Mouse (Mus musculus): ENCODE results near the gene Nfxl1.
"Not testable (repeated sequence)": the region's sequence is repeated elsewhere in the genome, so short reads cannot be mapped to it uniquely, and the experiment has no call there.

Gene Nfxl1

DNA sequence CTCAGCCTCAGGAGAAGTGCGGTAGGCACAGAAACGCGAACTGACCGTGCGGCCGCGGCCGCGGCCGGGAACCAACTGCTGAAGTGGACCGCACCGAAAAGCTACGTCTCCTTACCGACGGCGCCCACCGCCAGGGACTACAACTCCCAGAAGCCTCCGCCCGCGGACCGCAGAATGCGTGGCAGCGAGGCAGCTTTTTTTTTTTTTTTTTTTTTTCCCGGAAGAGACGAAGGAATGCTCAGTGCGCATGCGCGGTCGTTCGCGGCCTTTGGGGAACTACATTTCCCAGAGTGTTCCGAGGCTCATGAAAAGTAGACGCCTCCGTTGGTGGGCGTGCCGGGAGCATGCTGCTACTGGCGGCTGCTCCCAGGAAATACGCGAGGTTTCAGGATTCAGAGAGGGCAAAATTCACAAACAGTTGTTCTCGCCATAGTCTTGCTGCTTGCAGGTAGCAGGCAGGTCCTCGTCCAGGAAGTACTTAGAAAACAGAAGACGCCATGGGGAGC is at the start of gene Nfxl1:
Gene Nfxl1, minus strand, starts transcription at position 141 of the 506 bp plus-strand sequence.
- DNase-seq = peak; percentile 96

DNA sequence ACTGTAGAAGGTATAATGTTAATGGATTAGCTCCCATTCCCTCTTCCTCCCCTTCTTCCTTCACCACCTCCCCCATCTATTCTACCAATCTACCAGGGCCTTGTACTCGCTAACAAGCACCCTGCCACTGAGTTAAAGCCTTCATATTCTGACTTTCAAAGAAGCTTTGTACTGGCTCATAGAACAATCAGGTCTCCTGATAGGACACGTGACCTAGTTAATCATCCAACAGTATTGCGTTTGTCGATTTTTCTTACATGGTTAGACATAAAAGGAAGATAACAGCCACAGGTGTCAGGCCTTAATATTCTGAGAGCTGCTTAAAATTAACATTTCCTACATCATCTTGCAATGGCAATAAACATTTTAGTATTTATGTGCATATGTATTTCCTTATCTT is 43.7 kb upstream of the Nfxl1 start:
- no peak for DNase-seq

DNA sequence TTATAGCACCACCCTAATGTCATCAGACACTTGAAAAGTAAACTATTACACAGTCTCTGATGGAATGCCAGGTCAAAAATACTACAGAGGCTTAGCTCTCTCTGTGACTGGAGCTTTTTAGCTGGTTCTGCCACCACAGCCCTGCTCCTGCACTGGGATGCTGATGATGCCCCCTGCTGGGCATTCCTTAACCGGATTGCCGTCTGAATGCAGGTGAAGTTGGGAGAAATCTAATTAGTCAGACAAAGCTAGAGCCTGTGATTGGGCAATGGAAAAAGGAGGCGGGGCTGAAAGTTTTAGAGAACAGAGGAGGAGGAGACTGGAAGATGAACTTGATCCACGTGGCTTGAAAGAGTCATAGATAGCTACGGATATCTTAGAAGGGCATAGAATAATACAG is 41.5 kb upstream of the Nfxl1 start:
- DNase-seq = peak; percentile 80

DNA sequence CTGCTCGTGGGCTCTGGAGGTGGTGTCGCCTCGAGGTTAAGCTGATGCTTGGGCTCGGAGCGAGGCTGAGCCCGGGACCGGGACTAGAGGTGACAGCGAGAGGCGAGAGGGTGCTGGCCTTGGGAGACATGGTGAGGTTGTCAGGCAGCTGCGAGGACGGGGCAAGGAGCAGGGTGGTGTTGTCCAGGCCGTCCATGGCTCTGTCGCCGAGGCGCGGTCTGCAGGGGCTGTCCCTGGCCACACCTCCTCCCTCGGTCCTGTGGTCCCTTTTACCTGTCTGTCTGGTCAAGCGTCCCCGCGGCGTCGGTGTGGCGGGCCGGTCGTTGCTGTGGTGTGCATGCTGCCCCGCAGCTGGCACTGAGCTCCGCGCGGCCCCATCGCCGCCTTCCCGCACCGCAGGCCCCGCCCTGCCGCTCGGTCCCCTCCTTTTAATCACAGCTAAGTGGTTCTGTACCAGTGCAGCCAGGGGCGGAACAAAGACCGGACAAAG is 27.8 kb upstream of the Nfxl1 start, which contains the start of gene Gm5868:
Gene Gm5868, minus strand, starts transcription at position 360 of the 490 bp plus-strand sequence.
- no peak for DNase-seq

DNA sequence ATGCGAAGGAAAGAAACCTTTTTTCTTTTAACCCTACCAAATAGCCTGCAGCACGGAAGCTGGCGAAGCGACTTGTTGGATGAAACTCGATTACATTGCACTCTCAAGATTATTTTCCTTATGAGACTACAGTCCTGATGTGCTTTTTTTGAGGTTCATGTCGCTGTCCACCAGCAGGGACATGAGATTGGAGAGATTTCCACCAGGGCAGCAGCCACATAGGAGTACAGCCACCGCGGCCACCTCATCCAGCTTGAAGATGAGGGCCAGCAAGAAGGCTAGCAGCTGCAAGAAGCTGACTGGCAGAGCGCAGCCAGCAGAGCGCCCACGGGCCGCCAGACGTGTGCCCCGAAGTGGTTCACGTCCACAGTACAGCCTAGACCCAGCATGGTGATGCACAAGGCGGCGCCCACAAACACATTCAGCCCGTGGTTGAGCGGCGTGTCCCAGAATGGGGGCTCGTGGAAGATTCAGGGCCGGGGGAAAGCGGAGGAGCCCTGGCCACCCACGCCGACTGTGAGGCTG is 27.2 kb upstream of the Nfxl1 start:
- DNase-seq = not testable (repeated sequence)

DNA sequence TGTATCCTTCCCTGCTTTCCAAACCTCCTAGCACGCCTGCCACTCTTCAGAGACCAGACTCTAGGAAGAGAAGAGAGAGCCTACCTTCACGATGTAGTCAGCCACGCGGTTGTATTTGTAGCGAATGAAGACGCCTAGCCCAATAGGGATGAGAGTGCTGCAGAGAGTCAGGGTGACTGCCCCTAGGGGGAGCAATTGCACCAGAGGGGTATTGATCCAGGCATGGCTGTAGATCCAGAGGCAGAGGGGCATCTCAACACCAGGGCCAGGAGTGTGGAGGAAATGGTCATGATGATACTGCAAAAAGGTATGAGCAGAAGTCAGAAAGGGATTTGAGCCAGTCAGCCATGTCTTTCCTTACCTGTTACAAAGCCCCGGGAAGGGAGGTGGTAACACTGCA is 26.6 kb upstream of the Nfxl1 start:
- DNase-seq = peak; percentile 21

DNA sequence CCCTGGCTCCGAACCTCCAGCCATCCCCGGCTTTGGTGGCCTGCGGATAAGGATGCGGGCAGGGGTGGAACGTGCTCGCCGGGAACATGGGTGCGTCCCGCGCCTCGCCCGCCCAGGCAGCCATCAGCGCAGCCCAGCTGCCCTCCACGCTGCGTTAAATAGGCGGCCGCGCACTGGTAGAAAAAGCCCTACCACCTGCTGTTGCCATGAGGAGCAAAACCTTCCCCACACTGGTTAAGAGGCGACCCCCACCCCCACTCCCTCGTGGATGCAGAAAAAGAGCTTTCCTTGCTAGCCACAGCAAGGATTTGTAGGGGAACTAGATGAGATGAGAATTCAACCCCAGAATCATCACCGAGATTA is 21.5 kb upstream of the Nfxl1 start, which contains the start of gene Zar1:
Gene Zar1, minus strand, starts transcription at position 285 of the 363 bp plus-strand sequence.
- DNase-seq = not testable (repeated sequence)

DNA sequence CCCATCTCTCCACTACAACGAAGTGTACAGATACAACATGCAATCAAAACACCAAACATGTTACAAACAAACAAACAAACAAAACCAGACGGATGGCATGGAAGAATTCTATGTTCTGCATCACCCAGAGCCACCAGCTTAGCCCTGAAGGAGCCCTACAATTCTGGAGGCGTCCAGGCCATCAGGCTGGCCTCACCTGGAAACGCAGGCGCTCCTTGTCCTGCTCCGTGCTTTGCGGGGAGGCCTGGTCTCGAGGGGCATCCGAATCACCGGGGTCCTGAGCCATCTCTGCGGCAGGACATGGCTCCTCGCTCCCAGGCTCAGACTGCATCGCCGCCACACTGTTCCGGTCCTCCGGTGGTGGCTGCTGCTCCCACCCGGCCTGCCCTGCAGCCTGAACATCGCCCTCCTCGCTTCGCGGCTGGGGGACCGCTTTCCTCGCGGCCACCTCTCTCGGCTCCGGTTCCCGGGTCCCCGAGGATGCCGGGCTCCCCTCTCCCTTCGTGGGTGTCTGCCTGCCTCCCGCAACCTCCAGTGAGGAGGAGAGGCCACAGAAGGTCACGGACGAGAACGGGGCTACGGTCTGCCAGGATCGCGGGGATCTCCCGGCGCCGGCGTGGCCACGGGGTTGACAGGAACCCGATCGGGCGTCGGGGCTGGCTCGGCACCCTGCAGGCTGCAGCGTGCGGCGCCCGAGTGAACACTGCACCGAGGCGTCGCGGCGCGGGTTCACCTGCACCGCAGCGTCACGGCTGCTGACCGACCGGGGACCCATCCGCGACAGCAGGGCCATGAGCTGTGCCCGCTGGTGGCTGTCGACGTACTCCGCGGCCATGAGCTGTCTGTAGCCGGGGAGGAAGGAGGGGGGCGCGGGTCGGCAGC is 20.8 kb upstream of the Nfxl1 start:
- DNase-seq = not testable (repeated sequence)

DNA sequence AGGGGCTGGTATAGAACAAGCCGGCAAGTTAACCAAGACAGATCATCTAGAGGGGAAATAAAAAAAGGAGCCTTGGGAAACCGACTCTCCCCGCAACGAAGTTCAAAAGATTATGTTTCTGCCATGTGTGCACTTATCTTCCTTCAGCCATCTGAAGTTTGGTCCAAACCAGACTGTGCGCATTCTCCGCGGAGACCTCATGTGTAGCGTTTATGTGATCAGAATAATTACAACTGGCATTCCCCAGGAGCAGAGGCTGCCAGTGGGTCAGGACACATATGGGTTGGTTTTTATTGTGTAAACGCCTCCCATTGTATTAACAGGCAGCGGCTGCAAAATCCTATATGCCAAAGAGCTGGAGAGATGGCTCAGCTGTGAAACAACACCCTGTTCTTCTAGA is 20.1 kb upstream of the Nfxl1 start:
- DNase-seq = not testable (repeated sequence)

DNA sequence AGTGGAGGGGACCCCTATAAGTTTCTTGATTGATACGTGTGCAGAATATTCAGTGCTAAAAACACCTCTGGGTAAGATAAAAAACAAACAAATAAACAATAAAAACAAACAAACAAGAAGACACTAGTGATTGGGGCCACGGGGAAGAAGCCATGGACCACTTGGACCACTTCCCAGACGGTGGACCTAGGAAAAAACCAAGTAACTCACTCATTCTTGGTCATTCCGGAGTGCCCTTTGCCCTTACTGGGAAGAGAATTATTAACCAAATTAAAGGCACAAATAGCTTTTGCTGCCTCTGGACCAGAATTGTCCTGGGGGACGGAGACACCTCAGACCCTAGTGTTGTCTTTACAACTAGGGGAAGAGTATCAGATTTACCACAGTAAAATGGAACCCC is 6.1 kb upstream of the Nfxl1 start:
- DNase-seq = peak; percentile 38

DNA sequence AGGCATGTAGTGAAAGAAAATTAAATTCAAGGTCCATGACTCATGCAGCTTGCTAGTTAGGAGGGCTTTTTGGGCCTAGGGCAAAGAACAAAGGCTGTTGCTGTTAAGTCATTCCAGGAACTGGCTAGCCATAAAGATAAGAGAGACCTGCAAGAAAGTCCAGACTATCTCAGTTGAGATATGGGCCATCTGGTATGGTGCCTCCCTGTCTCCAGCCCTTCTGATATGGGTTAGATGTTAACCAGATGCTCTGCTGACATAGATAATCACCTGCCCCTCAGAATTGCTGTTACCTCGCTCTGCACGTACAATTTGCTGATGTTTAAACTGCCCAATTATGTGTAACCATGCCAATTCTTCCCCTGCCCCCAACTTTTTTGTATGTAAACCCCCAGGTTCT is 3.7 kb upstream of the Nfxl1 start:
- DNase-seq = not testable (repeated sequence)

DNA sequence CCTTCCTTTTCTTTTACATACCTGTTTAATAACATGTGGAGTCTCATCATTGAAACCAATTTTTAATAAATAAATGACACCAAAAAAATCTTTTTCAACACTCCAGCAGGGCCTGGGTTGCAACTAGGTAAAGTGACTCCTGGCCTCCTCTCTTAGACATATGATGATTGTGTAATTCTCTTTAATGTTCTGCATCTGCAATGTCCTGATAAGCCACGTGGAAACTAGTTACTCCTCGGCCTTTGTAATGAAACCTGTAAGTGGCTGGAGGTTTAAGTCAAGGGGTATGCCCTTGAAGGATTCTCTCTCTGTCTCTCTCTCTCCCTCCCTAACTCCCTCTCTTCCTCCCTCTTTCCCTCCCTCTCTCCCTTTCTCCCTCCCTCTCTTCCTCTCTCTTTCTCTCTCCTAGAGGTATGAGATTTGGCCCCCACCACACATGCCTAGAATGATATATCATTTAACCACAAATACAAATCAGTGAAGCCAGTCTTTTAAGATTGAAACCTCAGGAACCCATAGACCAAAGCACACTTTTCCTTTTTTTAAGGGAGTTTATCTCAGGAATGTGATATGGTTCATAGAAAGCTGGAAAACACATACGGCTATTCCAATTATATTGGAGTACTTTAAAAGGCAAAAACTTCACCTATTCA is 1.6 kb upstream of the Nfxl1 start:
- no peak for DNase-seq

DNA sequence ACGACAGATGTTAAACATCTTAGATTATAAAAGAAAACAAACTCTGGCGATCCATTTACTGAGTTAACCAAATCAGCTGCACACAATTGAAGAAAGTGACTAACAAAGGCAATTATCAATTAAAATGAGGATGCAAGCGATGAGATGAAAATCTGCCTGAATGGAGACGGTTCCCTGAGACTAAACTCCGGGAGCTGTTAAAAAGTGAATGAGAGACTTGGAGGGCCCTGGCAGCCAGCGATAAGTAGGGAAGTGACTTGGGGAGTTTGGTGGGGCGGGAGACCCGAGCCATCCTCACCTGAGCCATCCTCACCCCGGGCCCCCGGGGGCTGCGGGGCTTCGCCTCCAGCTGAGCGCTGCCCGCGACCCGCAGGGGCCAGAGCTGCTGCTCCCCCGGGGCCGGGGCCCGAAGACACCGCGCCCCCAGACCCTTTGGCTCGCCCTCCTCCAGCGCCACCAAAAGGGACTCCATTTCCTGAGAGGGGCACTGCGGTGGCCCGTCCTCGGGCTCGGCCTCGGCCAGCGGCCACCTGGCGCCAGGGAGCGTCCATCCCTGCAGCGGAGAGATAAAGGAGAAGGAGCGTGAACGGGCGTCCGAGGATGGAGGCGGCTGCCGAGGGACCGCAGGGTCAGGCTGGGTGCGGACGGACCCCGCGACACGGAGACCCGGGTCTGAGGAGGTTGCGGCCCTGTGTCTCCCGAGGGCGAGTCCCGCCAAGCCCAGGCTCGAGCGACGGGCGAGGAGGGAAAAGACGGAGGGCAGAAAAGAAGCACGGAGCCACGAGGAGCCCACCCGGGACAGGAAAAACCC is 563 bp downstream of the Nfxl1 start:
- DNase-seq = no peak

DNA sequence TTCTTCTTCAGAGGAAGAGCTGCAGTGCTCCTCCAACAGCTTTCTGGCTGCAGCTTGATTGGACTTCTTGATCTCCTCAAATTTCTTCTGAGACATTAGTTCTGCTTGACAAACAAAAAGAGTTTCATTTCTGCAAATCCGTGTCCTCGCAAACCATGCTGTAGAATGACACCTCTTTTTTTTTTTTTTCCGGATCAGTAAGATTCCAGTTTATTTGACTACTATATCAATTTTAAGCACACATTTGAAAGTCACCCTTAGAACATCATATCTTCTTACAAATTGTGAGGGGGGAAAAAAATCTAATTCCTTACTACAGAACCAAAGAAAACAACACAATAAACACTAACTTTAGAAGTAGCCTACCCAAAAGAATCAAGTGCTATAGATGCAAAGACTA is 3.2 kb downstream of the Nfxl1 start:
- no peak for DNase-seq

DNA sequence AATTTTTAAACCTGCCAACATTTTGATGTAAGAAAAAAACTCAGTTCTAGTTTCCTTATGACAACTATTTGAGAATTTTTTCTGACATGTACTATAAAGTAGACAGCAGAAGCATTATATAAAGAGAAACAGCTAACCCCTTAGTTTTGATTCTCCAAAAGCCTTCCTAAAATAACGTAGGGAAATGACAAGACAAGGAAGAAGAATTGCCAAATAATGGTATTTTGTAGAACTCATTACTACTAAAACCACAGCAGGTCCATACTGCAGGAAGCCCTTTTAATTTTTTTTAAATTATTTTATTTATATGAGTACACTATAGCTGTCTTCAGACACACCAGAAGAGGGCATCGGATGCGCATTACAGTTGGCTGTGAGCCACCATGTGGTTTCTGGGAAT is 8.3 kb downstream of the Nfxl1 start:
- no peak for DNase-seq

DNA sequence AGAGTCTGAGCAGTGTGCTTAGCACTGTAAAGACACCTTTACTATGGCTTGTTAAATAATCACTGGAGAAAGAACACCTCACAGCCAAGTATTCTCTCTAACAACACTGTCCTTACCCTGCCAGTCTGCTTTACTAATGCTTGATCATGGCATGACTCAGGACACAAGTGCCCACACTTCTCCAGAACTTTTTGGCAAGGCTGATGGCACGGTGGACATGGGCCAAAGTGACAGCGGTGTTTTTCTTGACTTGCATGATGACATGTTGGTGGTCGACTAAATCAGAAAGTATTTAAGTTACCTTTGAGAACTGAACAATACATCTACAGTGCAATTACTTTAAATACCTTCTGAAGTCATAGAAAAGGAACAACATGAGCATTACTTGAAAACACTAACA is 30.6 kb downstream of the Nfxl1 start:
- DNase-seq = no peak

DNA sequence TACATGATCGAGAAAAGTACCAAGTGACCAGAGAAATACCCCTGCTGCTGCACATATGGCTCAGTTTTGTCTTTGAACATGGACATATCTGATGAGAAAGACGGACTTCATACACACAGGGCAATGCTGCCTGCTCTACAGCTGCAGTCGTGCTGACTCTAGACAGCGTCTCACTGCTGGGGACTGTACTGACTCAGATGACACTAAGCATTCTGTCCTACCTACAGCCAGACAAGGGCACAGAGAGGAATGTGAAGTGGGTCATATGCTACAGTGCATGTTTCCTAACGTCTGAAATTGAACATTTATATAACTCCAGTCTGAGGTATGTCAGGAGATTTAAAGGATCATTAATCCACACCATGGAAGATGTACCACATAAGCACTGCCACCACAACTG is 45.7 kb downstream of the Nfxl1 start:
- DNase-seq = no peak

DNA sequence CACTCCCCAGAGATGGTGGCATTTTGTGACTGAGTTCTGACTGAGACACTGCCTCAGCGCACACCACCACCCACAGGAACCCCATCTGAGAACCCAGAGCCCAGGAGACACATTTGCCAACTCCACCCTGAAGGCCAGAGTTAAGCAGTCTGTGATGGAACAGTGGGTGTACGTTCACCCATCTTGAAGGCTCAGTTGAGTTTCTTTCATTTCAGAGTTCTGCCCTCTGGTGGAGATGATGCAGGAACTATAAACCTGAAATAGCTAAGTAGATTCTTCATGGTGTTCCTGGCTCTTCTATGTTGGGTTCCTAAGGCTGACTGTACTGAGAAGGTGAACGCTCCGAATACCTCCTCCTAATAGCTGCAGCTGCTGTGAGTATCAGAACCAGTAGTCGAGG is 53.7 kb downstream of the Nfxl1 start:
- no peak for DNase-seq

DNA sequence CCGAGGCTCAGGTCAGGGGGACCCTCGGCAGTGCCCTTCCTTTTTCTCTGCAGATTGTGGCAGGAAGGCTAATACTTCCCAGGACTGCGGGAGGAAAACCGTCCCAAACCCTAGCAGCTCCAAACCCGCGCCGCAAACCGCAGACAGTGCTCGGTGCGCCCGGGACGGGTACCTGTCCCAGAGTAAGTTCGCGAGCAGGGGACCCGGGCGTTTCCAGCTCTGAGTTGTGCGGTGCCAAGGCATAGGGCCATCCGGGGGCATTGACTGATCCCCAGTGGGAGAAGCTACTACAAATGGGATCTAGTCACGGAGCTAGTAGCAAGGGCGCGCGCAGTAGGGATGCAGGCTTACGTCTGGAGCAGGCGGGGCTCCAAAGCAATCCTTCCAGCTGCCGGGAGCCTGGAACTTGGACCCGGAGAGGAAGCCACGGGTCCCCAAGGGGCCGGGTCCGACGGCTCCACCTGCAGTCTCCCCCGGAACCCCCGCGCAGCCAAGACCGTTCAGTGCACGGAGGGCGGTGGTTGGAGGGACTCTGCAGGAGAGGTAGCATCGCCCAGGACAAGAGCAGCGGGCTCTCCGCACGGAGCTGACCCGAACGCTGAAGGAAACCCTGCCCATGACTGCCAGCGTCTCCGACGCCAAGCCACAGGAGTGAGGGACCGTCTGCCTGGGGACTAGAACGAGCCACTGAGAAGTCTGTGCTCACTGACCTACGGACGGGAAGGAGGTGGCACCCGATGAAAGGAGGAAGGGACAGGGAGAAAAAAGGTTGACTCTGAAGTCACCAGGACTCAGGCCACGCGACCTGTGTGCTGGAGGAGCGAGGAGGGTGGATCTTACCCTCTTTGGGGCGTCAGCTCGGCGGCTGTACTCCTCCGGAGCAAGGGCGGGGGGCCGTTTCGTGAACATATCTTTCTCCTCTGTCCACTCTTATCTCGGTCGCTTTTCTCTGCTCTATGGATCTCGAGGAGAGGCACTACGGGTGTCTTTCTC is 55.7 kb downstream of the Nfxl1 start, which contains the start of gene Corin:
Gene Corin, minus strand, starts transcription at position 943 of the 993 bp plus-strand sequence.
- no peak for DNase-seq

DNA sequence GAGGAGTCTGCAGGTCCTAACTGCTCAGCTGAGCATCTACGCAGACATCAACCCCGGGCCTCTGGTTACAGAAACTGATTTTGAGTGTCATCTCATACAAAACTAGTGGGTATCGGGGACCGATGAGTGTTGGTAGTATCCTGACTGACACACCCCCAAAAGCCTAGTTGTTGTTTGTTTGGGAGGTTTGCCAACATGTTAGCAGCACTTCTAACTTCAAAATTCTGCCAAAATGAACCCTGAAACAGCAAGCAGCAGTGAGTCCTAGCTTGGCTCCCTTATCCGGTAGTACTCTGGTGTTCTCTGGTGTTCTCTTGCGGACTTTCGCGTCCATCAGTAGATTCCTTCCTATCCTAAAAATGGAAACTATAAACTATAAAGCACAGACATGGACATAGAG is 56.7 kb downstream of the Nfxl1 start:
- no peak for DNase-seq

DNA sequence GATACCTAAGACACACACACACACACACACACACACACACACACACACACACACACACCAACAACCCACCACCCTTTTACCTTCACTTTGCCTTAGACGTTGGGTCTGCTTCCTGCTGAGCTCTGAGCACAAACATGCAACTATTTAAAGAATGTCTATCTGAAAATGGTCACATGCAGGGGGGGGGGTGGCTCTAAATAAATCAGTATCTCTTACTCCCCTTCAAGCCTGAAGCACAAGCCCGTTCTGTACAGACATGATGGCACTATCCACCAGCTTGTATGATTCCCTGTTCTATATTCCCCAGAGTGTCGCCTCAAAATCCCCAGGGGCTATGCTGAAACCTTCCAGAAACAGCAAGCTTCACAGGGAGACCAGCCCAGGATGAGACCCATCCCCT is 57.7 kb downstream of the Nfxl1 start:
- DNase-seq = no peak

Measured in kidney, adult 18-20 months (tissue).